Mouse (Mus musculus) olfactory bulb, adult 2 months (tissue): ENCODE data around the gene Mpig6b.

Experiments
- CTCF ChIP-seq: fragments of 200-500 bp; IDR thresholded peaks from 2 replicates; pipeline ENCODE4 v1.5.1; 2012; ENCODE audit warnings: low read depth, mild to moderate bottlenecking, low read length, moderate library complexity; ENCODE audit not compliant: insufficient read depth
- POLR2A ChIP-seq: fragments of 200-500 bp; IDR thresholded peaks from 2 replicates; pipeline ENCODE4 v1.6.1; 2012; ENCODE audit warnings: mild to moderate bottlenecking, low read depth, low read length, moderate library complexity; ENCODE audit not compliant: insufficient read depth

DNA sequence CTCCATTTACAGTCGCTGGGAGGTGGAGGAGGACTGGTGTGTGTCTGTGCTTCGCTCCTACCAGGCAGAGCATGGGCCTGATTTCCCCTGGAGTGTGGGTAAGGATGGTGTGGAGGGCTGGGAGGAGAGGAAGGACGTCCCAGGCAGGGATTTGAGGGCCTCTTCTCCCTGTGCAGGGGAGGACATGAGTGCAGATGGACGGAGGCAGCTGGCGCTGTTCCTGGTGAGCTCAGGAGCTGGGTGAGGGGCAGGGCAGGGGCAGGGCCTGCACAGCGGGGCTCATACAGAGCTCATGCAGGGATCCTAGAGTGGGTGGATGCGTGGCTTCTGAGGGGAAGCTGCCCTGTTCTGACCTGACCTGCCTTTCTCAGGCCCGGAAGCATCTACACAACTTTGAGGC is 36.3 kb upstream of the Mpig6b start:
- TF ChIP-seq CTCF = no peak
- TF ChIP-seq POLR2A = no peak
